Mouse (Mus musculus): ENCODE measurements at regions not wholly inside any gene's neighbourhood (a gene's known extent, or its start where the extent isn't known, plus 50 kb on each side); places are given as distances from the start of the nearest gene placed in this dataset.

GRCm38 (mm10) chr15:60308126-60308525, 291.7 kb upstream of the 4933412E24Rik start:
- no peak for TF ChIP-seq POLR2A (IDR thresholded peaks at IDR 0.05; ENCODE audit: borderline replicate concordance, insufficient read depth, low read length)
- no peak for TF ChIP-seq CTCF (IDR thresholded peaks at IDR 0.05; ENCODE audit: borderline replicate concordance, insufficient read depth, low read depth, low read length)

Data from cerebellum, adult 2 months (tissue).